Mouse (Mus musculus) limb, embryonic 11.5 days (tissue): ENCODE measurements around the gene Otp. TPM values are rescaled to one million over a fixed set of nuclear protein-coding genes. Genes with fewer than 3 reads are reported as not detected.
A peak's percentile ranks its signal among the peaks of the same experiment; 100 is the strongest.

Experiments
- ATAC-seq: fragments of 200-750 bp; cut with Nextera tagmentation; 2 replicates; pipeline ENCODE4 v1.8.0; 2017; ENCODE audit warnings: low read depth; ENCODE audit not compliant: insufficient number of reproducible peaks, low FRiP score, low TSS enrichment
- DNase-seq: peaks from one replicate; pipeline ENCODE4 v3.0.0-alpha.2; 2015; ENCODE audit warnings: low spot score
- H3K27ac ChIP-seq: fragments of 300-500 bp; sonication (generic); replicated peaks from 2 replicates; pipeline ENCODE4 v1.5.1; 2014; ENCODE audit warnings: low read depth, mild to moderate bottlenecking, low read length
- H3K27me3 ChIP-seq: fragments of 300-500 bp; sonication (generic); 2 replicates; pipeline ENCODE4 v1.6.1; 2014; ENCODE audit warnings: mild to moderate bottlenecking, low read length, mixed read lengths; ENCODE audit not compliant: control insufficient read depth, insufficient read depth
- H3K36me3 ChIP-seq: fragments of 300-500 bp; sonication (generic); 2 replicates; pipeline ENCODE4 v1.6.1; 2014; ENCODE audit warnings: mild to moderate bottlenecking, low read length, moderate library complexity, mixed read lengths; ENCODE audit not compliant: control insufficient read depth, insufficient read depth
- H3K4me1 ChIP-seq: fragments of 300-500 bp; sonication (generic); 2 replicates; pipeline ENCODE4 v1.6.1; 2014; ENCODE audit warnings: low read length, mixed read lengths; ENCODE audit not compliant: control insufficient read depth, insufficient read depth
- H3K4me2 ChIP-seq: fragments of 300-500 bp; sonication (generic); 2 replicates; pipeline ENCODE4 v1.6.1; 2014; ENCODE audit warnings: low read depth, mild to moderate bottlenecking, moderate library complexity; ENCODE audit not compliant: severe bottlenecking
- H3K4me3 ChIP-seq: fragments of 300-500 bp; sonication (generic); 2 replicates; pipeline ENCODE4 v1.5.1; 2014; ENCODE audit warnings: low read depth, low read length
- H3K9ac ChIP-seq: fragments of 300-500 bp; sonication (generic); 2 replicates; pipeline ENCODE4 v1.6.1; 2014; ENCODE audit warnings: mild to moderate bottlenecking, low read length
- H3K9me3 ChIP-seq: fragments of 300-500 bp; sonication (generic); 2 replicates; pipeline ENCODE4 v1.6.1; 2016; ENCODE audit warnings: low read length; ENCODE audit not compliant: control insufficient read depth
- WGBS: fragments of 180-500 bp; shearing (Covaris S2); extraction: QIAGEN DNeasy Blood & Tissue Kit; methylation state at CpG from one replicate; pipeline ENCODE4 v1.1.7; 2014; 5-methylcytosine and 5-hydroxymethylcytosine counted together
- polyA plus RNA-seq: library from polyadenylated mRNA; unstranded; fragments of >200 nt; fragmentation: Nextera tagmentation; extraction: Ambion mirVana; gene quantifications from 2 replicates; pipeline ENCODE4 v1.2.1, GENCODE M21; 2014

Gene Otp
- polyA plus RNA-seq, 1 experiment from 2014 or later, result not detected

DNA sequence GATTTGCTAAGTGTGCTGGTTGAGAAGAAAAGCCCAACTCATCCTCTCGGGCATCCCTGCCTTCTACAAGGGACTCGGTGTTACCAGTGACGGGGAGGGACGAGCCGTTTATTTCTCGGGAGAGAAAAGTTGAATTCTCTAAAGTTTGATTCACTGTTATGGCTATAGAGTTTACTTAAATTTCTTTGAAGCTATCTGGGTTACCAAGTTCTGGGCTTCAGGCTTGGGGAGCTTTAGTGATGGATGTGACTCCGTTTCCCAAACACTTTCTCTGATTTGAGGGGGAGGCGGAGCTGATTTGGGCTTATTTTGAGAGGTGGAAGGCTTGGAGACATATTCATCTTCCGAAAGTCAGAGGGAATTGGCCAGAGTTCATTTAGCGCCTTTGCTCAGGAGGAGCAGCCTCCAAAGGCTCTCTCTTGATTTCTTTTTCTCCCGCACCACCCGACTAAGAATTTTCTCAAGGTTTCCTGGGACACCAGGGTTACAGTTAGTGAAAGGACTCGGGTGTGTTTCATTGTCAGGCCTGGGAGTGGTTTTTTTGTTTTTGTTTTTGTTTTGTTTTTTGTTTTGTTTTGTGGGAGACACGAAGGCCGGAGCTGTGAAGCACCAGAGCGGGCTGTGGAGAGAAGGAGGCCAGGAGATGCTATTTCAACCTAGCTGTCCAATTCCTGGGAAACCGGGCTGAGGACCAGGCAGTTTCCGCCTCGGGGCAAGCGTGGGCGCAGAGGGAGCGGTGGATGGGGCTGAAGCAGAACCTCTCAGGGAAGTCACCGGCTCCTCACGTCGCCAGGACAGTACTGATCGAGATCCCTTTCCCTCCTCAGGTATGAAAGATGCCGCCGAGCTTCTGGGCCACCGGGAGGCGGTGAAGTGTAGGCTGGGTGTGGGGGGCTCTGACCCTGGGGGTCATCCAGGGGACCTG lies 1.1 kb downstream of the Otp start:
- H3K36me3 ChIP-seq, result no peaks in the 10 kb centered on the region
- H3K27me3 ChIP-seq, result peaks cover 79% of the 10 kb centered on the region
- H3K27ac ChIP-seq, result no peak overlapping the region
- no peaks in the 10 kb centered on the region for H3K9me3 ChIP-seq
- WGBS, result under 1% methylated on average over 30 of the region's 30 CpGs
- no peak overlapping the region for H3K4me3 ChIP-seq
- ATAC-seq (no peak), DNase-seq (peak; percentile 51)
- peaks cover 11% of the 10 kb centered on the region for H3K4me1 ChIP-seq
- no peak overlapping the region for H3K9ac ChIP-seq
- no peak overlapping the region for H3K4me2 ChIP-seq

DNA sequence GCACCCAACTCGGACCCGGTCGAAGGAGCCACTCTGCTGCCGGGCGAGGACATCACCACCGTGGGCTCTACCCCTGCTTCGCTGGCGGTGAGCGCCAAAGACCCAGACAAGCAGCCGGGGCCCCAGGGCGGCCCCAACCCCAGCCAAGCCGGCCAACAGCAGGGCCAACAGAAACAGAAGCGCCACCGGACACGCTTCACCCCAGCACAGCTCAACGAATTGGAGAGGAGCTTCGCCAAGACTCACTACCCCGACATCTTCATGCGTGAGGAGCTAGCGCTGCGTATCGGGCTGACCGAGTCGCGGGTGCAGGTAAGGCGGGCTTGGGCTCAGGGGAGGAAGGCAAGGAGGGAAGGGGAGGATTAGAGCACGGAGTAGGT lies 1.8 kb downstream of the Otp start:
- under 1% methylated on average over 27 of the region's 27 CpGs for WGBS
- ATAC-seq (no peak), DNase-seq (peak; percentile 50)
- H3K27ac ChIP-seq, result no peak overlapping the region
- no peaks in the 10 kb centered on the region for H3K9me3 ChIP-seq
- H3K36me3 ChIP-seq, result no peaks in the 10 kb centered on the region
- peaks cover 81% of the 10 kb centered on the region for H3K27me3 ChIP-seq
- H3K4me2 ChIP-seq, result no peak overlapping the region
- H3K9ac ChIP-seq, result no peak overlapping the region
- no peak overlapping the region for H3K4me3 ChIP-seq
- peaks cover 11% of the 10 kb centered on the region for H3K4me1 ChIP-seq

DNA sequence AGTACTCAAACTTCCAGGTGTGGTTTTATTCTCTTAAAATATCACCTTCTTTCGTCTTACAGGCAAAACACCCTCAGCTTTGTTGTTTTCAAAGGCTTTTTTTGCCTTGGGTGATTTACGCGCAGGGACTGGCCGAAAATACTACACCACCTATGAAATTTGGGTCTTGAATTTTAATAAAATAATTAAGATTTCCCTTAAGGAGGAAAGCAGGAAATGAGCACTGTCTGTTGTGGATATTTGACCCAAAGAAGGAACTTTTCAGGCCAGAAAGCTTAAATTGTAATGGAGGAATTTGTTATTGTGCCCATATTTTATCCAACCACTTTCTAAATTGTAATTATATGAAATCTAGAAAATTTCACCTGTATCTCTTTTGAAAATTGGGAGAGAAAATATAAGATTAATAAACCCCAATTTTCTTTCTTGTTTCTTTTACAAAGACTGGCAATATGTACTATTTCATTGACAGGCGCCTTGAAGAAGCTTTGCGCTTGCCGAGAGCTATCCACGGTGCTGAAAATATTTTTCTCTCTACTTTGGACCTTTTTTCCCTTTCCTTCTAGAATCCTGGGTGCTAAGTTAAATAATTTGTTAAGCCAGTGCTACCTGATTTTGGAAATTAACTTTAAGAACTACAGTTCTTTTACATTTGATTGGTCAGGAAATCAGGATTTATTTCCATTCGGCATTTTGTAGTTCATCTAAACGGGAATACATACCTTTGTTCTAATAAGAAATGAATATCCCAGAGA lies 2.8 kb downstream of the Otp start:
- Histone ChIP-seq H3K4me1 (peaks cover 10% of the 10 kb centered on the region), H3K9ac (no peak overlapping the region), H3K4me3 (no peak overlapping the region), H3K4me2 (no peak overlapping the region), H3K27ac (no peak overlapping the region), H3K27me3 (peaks cover 81% of the 10 kb centered on the region), H3K36me3 (no peaks in the 10 kb centered on the region), H3K9me3 (no peaks in the 10 kb centered on the region)
- DNase-seq (no peak), ATAC-seq (no peak)
- 12% methylated on average over 10 of the region's 10 CpGs for WGBS

DNA sequence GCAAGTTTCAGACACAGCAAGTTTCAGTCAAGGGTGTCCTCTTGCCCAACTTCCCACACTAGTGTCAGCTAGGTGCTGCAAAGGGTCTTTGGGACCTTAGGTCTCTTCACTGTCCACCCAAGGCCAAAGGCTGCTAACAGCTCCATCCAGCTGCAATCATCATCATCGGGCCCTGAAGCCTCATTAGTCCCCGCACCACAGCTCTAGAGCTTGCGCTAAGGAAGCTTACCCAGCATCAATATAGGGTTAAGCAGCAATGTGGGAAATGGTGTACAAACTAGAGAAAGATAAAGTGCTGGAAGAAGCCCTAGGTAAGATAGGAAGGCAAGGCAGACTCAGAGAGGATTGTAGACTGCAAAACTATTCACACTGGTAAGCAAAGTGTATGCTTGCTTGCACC lies 5.8 kb downstream of the Otp start:
- Histone ChIP-seq H3K9me3 (no peaks in the 10 kb centered on the region), H3K27me3 (peaks cover 84% of the 10 kb centered on the region), H3K36me3 (no peaks in the 10 kb centered on the region), H3K4me2 (no peak overlapping the region), H3K4me1 (peaks cover 11% of the 10 kb centered on the region; the same call in 1 of the 2 replicates), H3K4me3 (no peak overlapping the region), H3K9ac (no peak overlapping the region), H3K27ac (no peak overlapping the region)
- WGBS, result 4% methylated on average over 3 of the region's 3 CpGs
- no peak for ATAC-seq
- DNase-seq, result no peak

DNA sequence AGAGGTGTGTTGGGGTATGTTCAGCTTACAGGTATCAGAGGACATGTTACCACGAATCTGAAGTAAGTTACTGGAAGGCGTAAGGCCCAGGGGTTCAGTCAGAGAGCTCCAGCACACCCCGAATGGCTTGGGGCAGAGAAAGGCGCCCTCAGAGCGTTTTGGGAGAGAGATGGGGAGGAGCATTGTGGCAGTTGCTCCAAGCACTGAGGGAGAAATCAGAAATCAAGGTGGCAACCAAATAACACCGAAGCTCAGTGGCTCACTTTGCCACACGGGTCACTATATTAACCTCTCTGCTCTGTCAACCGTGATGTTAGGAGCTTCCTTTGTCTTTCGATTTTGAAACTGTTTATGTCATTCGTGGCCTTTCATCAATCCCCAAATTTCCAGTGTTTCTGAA lies 6.8 kb downstream of the Otp start:
- H3K9me3 ChIP-seq, result no peaks in the 10 kb centered on the region
- 2% methylated on average over 10 of the region's 10 CpGs for WGBS
- no peak overlapping the region for H3K9ac ChIP-seq
- H3K4me3 ChIP-seq, result no peak overlapping the region
- H3K4me1 ChIP-seq, result peaks cover 11% of the 10 kb centered on the region; the same call in 1 of the 2 replicates
- ATAC-seq, result no peak
- H3K27ac ChIP-seq, result no peak overlapping the region
- no peak overlapping the region for H3K4me2 ChIP-seq
- no peaks in the 10 kb centered on the region for H3K36me3 ChIP-seq
- DNase-seq, result no peak
- H3K27me3 ChIP-seq, result peaks cover 81% of the 10 kb centered on the region

DNA sequence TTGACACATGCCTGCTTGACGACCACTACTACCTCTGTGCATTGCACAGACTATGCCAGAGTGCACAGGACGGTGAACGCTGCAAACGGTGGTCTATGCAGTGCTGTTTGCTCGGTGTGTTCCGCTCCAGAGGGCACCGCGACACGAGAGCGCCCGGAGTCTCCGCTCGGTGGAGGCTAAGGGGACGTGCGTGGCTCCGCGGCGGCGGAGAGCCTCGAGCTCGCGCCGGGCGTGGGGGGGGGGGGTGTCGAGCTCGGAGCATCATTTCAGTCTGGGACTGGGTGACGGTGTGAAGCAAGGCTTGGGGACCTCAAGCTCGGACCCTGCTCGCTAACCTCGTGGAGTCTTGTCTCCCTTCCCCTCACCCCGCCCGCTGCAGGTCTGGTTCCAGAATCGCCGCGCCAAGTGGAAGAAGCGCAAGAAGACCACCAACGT lies 7.3 kb downstream of the Otp start:
- under 1% methylated on average over 35 of the region's 37 CpGs for WGBS
- H3K9ac ChIP-seq, result no peak overlapping the region
- peak; percentile 47 for DNase-seq

DNA sequence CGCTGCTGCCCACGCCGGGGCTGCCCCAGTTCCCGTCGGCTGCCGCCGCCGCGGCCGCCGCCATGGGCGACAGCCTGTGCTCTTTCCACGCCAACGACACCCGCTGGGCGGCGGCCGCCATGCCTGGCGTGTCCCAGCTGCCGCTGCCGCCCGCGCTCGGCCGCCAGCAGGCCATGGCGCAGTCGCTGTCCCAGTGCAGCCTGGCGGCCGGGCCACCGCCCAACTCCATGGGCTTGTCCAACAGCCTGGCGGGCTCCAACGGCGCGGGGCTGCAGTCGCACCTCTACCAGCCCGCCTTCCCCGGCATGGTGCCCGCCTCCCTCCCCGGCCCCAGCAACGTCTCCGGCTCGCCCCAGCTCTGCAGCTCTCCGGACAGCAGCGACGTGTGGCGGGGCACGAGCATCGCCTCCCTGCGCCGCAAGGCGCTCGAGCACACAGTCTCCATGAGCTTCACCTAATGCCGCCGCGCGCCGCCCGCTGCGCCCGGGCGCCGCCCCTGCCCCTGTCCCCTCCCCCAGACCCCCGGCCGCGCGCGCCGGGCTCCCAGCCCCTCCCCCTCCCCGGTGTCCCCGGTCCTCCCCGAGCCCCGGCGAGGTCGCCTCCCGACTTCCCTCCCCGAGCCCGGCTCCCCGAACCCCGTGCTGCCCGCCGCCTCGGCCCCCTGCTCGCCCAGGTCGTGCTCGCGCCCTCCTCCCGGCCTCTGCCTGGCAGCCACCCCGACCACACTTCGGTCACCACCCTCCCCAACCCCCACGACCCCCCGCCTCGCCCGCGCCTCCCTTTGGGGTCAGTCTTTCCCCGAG lies 8.0 kb downstream of the Otp start:
- ATAC-seq (peak; percentile 52; the same call in 1 of the 2 replicates), DNase-seq (peak; percentile 68)
- H3K36me3 ChIP-seq, result no peaks in the 10 kb centered on the region
- peak overlapping the region; percentile 34; the same call in 1 of the 2 replicates for H3K9ac ChIP-seq
- H3K27me3 ChIP-seq, result peaks cover 80% of the 10 kb centered on the region
- H3K4me2 ChIP-seq, result peak overlapping the region; percentile 88
- H3K4me1 ChIP-seq, result peaks cover 11% of the 10 kb centered on the region; the same call in 1 of the 2 replicates
- no peaks in the 10 kb centered on the region for H3K9me3 ChIP-seq
- H3K4me3 ChIP-seq, result peak overlapping the region; percentile 40
- WGBS, result 1% methylated on average over 80 of the region's 95 CpGs
- no peak overlapping the region for H3K27ac ChIP-seq

More for the DNA sequence above, 7.3 kb downstream of the Otp start:
- peaks cover 11% of the 10 kb centered on the region; the same call in 1 of the 2 replicates for H3K4me1 ChIP-seq
- peak overlapping the region; percentile 88 for H3K4me2 ChIP-seq
- H3K36me3 ChIP-seq, result no peaks in the 10 kb centered on the region
- no peak overlapping the region for H3K27ac ChIP-seq
- H3K4me3 ChIP-seq, result peak overlapping the region; percentile 40
- no peaks in the 10 kb centered on the region for H3K9me3 ChIP-seq
- peaks cover 80% of the 10 kb centered on the region for H3K27me3 ChIP-seq
- ATAC-seq, result peak; percentile 12; the same call in 1 of the 2 replicates
